8 mouse cellular contexts compared by ENCODE assay signal in genomic region chr1:74749301-74749700, GRCm38 (mm10). TPM values are rescaled to one million over a fixed set of nuclear protein-coding genes. Genes with fewer than 3 reads are reported as not detected.
A peak's percentile ranks its signal among the peaks of the same experiment; 100 is the strongest.
DNase-seq lines count a peak whose midpoint lies in the region; ATAC-seq lines count a peak whose summit lies in the region.

No protein-coding gene starts in this region.

- H3K36me3 ChIP-seq in heart, embryonic 15.5 days: no peaks in the 10 kb centered on the region
- H3K36me3 ChIP-seq in hindbrain, embryonic 12.5 days: no peaks in the 10 kb centered on the region

- 0 out of 2 replicates have a peak overlapping the region, but pooled peaks have one; percentile 0 for H3K9ac ChIP-seq in heart, embryonic 15.5 days
- no peak overlapping the region for H3K9ac ChIP-seq in hindbrain, embryonic 12.5 days

- peak; percentile 92 for ATAC-seq in heart, embryonic 15.5 days (replicated peaks; ENCODE audit: insufficient number of reproducible peaks, insufficient read depth, low FRiP score, low read depth)
- no peak for ATAC-seq in hindbrain, embryonic 12.5 days (ENCODE audit: low FRiP score)

- WGBS in heart, embryonic 15.5 days: 36% methylated on average over 7 of the region's 7 CpGs
- 76% methylated on average over 7 of the region's 7 CpGs for WGBS in hindbrain, embryonic 12.5 days

- H3K27ac ChIP-seq in heart, embryonic 15.5 days: peak overlapping the region; percentile 81
- no peak overlapping the region for H3K27ac ChIP-seq in hindbrain, embryonic 12.5 days

- peak overlapping the region; percentile 49 for H3K4me3 ChIP-seq in heart, embryonic 15.5 days
- H3K4me3 ChIP-seq in hindbrain, embryonic 12.5 days: no peak overlapping the region

- peaks cover 8% of the 10 kb centered on the region; the same call in 1 of the 2 replicates for H3K27me3 ChIP-seq in heart, embryonic 15.5 days
- peaks cover 30% of the 10 kb centered on the region for H3K27me3 ChIP-seq in hindbrain, embryonic 12.5 days

- DNase-seq in 3T3-L1 (ENCODE audit: low read depth, low spot score): peak; percentile 92
- DNase-seq in adrenal gland, adult 2 months: peak; percentile 76
- peak; percentile 52 to 74 for DNase-seq in kidney, postnatal 4 days
- no peak for DNase-seq in cerebellum, postnatal 14 days
- DNase-seq in right cerebral cortex, postnatal 36 days (ENCODE audit: low spot score in 2 of 2): no peak
- DNase-seq in frontal cortex, postnatal 36 days (ENCODE audit: low spot score in 2 of 2): no peak

- H3K4me1 ChIP-seq in heart, embryonic 15.5 days (replicated peaks): peaks cover 30% of the 10 kb centered on the region
- H3K4me1 ChIP-seq in hindbrain, embryonic 12.5 days: peaks cover 2% of the 10 kb centered on the region

- H3K9me3 ChIP-seq in heart, embryonic 15.5 days (replicated peaks): no peaks in the 10 kb centered on the region
- H3K9me3 ChIP-seq in hindbrain, embryonic 12.5 days (replicated peaks): no peaks in the 10 kb centered on the region

- peak overlapping the region; percentile 71 for H3K4me2 ChIP-seq in heart, embryonic 15.5 days
- no peak overlapping the region for H3K4me2 ChIP-seq in hindbrain, embryonic 12.5 days (replicated peaks)

RNA-seq across cellular contexts. Expression of gene Prkag3, which starts 0.3 kb away (rescaled TPM):
- total RNA-seq in adrenal gland, adult 2 months (2021): under 1 TPM in 1 of 2 experiments, not detected in 1; 0.17 TPM
- 0.20 and 0.26 TPM in 2 replicates for polyA plus RNA-seq in adrenal gland, adult 2 months (2012; rRNA removed)
- polyA plus RNA-seq in heart, embryonic 15.5 days (2015; fragmentation: Nextera tagmentation; extraction: Ambion mirVana): 3.8 and 4.6 TPM in 2 replicates
- 0.21 and 0.38 TPM in 2 replicates for polyA plus RNA-seq in hindbrain, embryonic 12.5 days (2016; fragmentation: Nextera tagmentation; extraction: Ambion mirVana)

RNA-seq across cellular contexts. Expression of gene Wnt6, which starts 22.4 kb away (rescaled TPM):
- 1 to 10 TPM; 2.3 to 5.7 TPM for total RNA-seq in adrenal gland, adult 2 months (2021)
- polyA plus RNA-seq in adrenal gland, adult 2 months (2012; rRNA removed): 11.5 and 17.1 TPM in 2 replicates
- 0.13 and 0.57 TPM in 2 replicates for polyA plus RNA-seq in heart, embryonic 15.5 days (2015; fragmentation: Nextera tagmentation; extraction: Ambion mirVana)
- polyA plus RNA-seq in hindbrain, embryonic 12.5 days (2016; fragmentation: Nextera tagmentation; extraction: Ambion mirVana): 9.6 and 11.4 TPM in 2 replicates

RNA-seq across cellular contexts. Expression of gene Cyp27a1, which starts 35.9 kb away (rescaled TPM):
- total RNA-seq in adrenal gland, adult 2 months (2021): 10 to 100 TPM; 13.1 to 16.8 TPM
- 8.7 and 9.5 TPM in 2 replicates for polyA plus RNA-seq in adrenal gland, adult 2 months (2012; rRNA removed)
- 10.7 and 12.1 TPM in 2 replicates for polyA plus RNA-seq in heart, embryonic 15.5 days (2015; fragmentation: Nextera tagmentation; extraction: Ambion mirVana)
- 3.2 and 4.6 TPM in 2 replicates for polyA plus RNA-seq in hindbrain, embryonic 12.5 days (2016; fragmentation: Nextera tagmentation; extraction: Ambion mirVana)

RNA-seq across cellular contexts. Expression of gene Wnt10a, which starts 42.0 kb away (rescaled TPM):
- total RNA-seq in adrenal gland, adult 2 months (2021): 1 to 10 TPM in 1 of 2 experiments, under 1 TPM in 1; 0.23 to 1.2 TPM
- 2.1 and 2.4 TPM in 2 replicates for polyA plus RNA-seq in adrenal gland, adult 2 months (2012; rRNA removed)
- 0.16 TPM in 1 of 2 replicates, not detected in the other for polyA plus RNA-seq in heart, embryonic 15.5 days (2015; fragmentation: Nextera tagmentation; extraction: Ambion mirVana)
- 1.2 and 2.3 TPM in 2 replicates for polyA plus RNA-seq in hindbrain, embryonic 12.5 days (2016; fragmentation: Nextera tagmentation; extraction: Ambion mirVana)

Comparison
In these comparisons a context has a peak if more than half of its experiments do, and no peak if none do; other contexts are left out.
1. DNase-seq: peak in 3T3-L1 (single experiment), adrenal gland, adult 2 months (single experiment) and kidney, postnatal 4 days (2 of 2); none in cerebellum, postnatal 14 days (0 of 2), right cerebral cortex, postnatal 36 days (0 of 2) and frontal cortex, postnatal 36 days (0 of 2).